Mouse (Mus musculus) myocyte (in vitro differentiated cells): ENCODE results near the gene Tmem203. TPM values are rescaled to one million over a fixed set of nuclear protein-coding genes. Genes with fewer than 3 reads are reported as not detected.

Experiments used
- H3K27me3 ChIP-seq: one replicate; pipeline ENCODE4 v1.6.1; 2011; ENCODE audit not compliant: control insufficient read depth, insufficient read depth, insufficient read length
- H3K36me3 ChIP-seq: one replicate; pipeline ENCODE4 v1.6.1; 2011; ENCODE audit not compliant: control insufficient read depth, insufficient read depth
- H3K4me2 ChIP-seq: one replicate; pipeline ENCODE4 v1.6.1; 2011; ENCODE audit warnings: low read depth, control low read depth
- H3K4me3 ChIP-seq: one replicate; pipeline ENCODE4 v1.5.1; 2011; ENCODE audit warnings: mild to moderate bottlenecking, control low read depth, moderate library complexity
- H3K79me2 ChIP-seq: one replicate; pipeline ENCODE4 v1.6.1; 2011; ENCODE audit not compliant: control insufficient read depth, insufficient read depth
- H3ac ChIP-seq: one replicate; pipeline ENCODE4 v1.6.1; 2011; ENCODE audit not compliant: control insufficient read depth, insufficient read length
- CEBPB ChIP-seq: IDR thresholded peaks from 2 replicates; pipeline ENCODE4 v1.6.1; 2011; ENCODE audit warnings: mild to moderate bottlenecking, moderate library complexity; ENCODE audit not compliant: poor library complexity, insufficient read depth, severe bottlenecking
- E2F4 ChIP-seq: IDR thresholded peaks from one replicate; pipeline ENCODE4 v1.6.1; 2011; ENCODE audit warnings: mild to moderate bottlenecking, control low read depth, moderate library complexity; ENCODE audit not compliant: insufficient read depth
- MAX ChIP-seq: IDR thresholded peaks from one replicate; pipeline ENCODE4 v1.6.1; 2011; ENCODE audit warnings: low read depth, mild to moderate bottlenecking, control low read depth
- MYOD1 ChIP-seq, 3 experiments: IDR thresholded peaks; one replicate each; pipeline ENCODE4 v1.6.1; 2011; ENCODE audit warnings: control low read depth in 2 of 3, low read depth in 2 of 3, mild to moderate bottlenecking in 2 of 3, moderate library complexity in 1 of 3; ENCODE audit not compliant: insufficient read length in 2 of 3, control insufficient read depth in 1 of 3
- MYOG ChIP-seq, 3 experiments: IDR thresholded peaks; one replicate each; pipeline ENCODE4 v1.6.1; 2011; ENCODE audit warnings: control low read depth in 2 of 3, low read depth in 2 of 3, mild to moderate bottlenecking in 2 of 3; ENCODE audit not compliant: insufficient read length in 2 of 3, control insufficient read depth in 1 of 3, insufficient read depth in 1 of 3
- POLR2A ChIP-seq: IDR thresholded peaks from one replicate; pipeline ENCODE4 v1.6.1; 2011; ENCODE audit warnings: low read depth, mild to moderate bottlenecking, control low read depth, moderate library complexity; ENCODE audit not compliant: insufficient read length
- POLR2AphosphoS2 ChIP-seq: IDR thresholded peaks from one replicate; pipeline ENCODE4 v1.6.1; 2011; ENCODE audit warnings: low read depth, control low read depth; ENCODE audit not compliant: insufficient read length
- REST ChIP-seq: IDR thresholded peaks from one replicate; pipeline ENCODE4 v1.6.1; 2011; ENCODE audit warnings: mild to moderate bottlenecking, control low read depth, moderate library complexity; ENCODE audit not compliant: insufficient read depth, insufficient read length
- SRF ChIP-seq: IDR thresholded peaks from one replicate; pipeline ENCODE4 v1.6.1; 2011; ENCODE audit warnings: low read depth; ENCODE audit not compliant: control insufficient read depth, insufficient read length
- TCF12 ChIP-seq: IDR thresholded peaks from one replicate; pipeline ENCODE4 v1.6.1; 2011; ENCODE audit warnings: mild to moderate bottlenecking, control low read depth; ENCODE audit not compliant: poor library complexity, insufficient read depth, severe bottlenecking
- TCF3 ChIP-seq: IDR thresholded peaks from one replicate; pipeline ENCODE4 v1.6.1; 2011; ENCODE audit warnings: low read depth, control low read depth; ENCODE audit not compliant: insufficient read length
- USF1 ChIP-seq: IDR thresholded peaks from one replicate; pipeline ENCODE4 v1.6.1; 2011; ENCODE audit warnings: low read depth, mild to moderate bottlenecking, control low read depth, moderate library complexity
- polyA plus RNA-seq: library from polyadenylated mRNA; unstranded; fragments of >200 nt; fragmentation: generic; extraction: Trizol; gene quantifications from one replicate; pipeline ENCODE4 v1.2.1, GENCODE M21; 2012; ENCODE audit warnings: missing spikeins

Gene Tmem203
- polyA plus RNA-seq, 1 experiment: 47.2 TPM

DNA sequence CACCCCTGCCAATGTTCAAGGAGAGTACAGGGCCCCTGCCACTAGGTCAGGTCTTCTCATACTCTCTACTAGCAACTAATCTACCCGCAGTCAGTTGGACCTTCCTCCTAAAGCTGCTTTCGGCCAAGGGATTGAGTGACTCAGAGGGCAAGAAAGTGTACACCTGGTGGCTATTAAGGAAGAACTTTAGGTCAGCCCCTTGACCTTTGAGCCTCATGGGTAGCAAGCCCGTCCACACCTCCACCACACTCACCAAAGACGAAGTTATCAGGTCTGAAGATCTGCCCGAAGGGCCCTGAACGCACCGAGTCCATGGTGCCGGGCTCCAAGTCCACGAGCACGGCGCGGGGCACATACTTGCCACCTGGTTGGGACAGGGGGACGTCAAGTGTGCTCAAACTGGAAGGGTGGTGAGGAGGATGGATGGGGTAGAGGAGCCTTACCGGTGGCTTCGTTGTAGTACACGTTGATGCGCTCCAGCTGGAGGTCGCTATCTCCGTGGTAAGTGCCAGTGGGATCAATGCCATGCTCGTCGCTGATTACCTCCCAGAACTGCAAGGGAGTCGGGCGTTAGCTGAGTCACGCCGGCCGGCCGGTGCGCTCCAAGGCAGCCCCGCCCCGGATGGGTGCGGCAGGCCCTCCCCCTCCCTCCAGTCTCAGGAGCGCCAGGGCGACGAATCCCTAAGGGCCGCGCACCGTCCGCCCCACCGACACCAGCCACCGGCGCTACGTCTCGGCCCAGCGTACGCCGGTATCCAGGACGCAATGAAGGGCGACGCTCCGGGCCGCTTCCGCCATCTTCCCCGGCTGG lies 31.4 kb upstream of the Tmem203 start:
- Histone ChIP-seq H3K79me2 (peaks cover 11% of the 10 kb centered on the region), H3K27me3 (no peaks in the 10 kb centered on the region), H3K4me3 (peak overlapping the region; percentile 99), H3K4me2 (peak overlapping the region; percentile 99), H3K36me3 (peaks cover 23% of the 10 kb centered on the region), H3ac (peak overlapping the region; percentile 59)
- TF ChIP-seq POLR2AphosphoS2 (peak; percentile 22), E2F4 (no peak), REST (no peak)

DNA sequence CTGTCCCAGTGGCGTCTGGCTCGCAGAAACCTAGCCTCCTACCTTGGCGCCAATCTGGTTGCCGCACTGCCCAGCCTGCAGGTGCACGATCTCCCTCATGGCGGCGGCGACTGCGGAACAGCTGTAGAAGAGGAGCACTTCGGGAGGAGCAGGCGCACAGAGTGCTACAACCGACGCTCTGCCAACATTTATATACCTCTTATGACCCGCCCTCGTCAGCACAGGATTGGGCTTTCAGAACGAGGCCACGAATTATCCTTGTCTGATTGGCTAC lies 30.8 kb upstream of the Tmem203 start, which contains the start of gene Tubb4b:
TSS of gene Tubb4b (minus strand) at position 211 of the 274 bp plus-strand sequence.
- Histone ChIP-seq H3ac (peak within 1 kb of the TSS; percentile 59), H3K36me3 (peaks cover 23% of the 10 kb centered on the region), H3K27me3 (no peaks in the 10 kb centered on the region), H3K4me2 (peak within 1 kb of the TSS; percentile 99), H3K79me2 (peaks cover 11% of the 10 kb centered on the region), H3K4me3 (peak within 1 kb of the TSS; percentile 99)
- TF ChIP-seq TCF3 (peak; percentile 31), REST (peak; percentile 51), SRF (no peak), MYOD1 (IDR thresholded peaks at IDR 0.05; ENCODE audit: control insufficient read depth in 1 of 3, insufficient read length in 2 of 3, low read depth in 2 of 3) (peak in 2 of 3 experiments; percentile 45 to 68), POLR2AphosphoS2 (peak; percentile 96), TCF12 (no peak), POLR2A (peak; percentile 89), E2F4 (no peak), MYOG (IDR thresholded peaks at IDR 0.05; ENCODE audit: control insufficient read depth in 1 of 3, insufficient read depth in 1 of 3, insufficient read length in 2 of 3, low read depth in 2 of 3) (peak in 2 of 3 experiments; percentile 25 to 71), CEBPB (no peak), USF1 (no peak), MAX (no peak)

DNA sequence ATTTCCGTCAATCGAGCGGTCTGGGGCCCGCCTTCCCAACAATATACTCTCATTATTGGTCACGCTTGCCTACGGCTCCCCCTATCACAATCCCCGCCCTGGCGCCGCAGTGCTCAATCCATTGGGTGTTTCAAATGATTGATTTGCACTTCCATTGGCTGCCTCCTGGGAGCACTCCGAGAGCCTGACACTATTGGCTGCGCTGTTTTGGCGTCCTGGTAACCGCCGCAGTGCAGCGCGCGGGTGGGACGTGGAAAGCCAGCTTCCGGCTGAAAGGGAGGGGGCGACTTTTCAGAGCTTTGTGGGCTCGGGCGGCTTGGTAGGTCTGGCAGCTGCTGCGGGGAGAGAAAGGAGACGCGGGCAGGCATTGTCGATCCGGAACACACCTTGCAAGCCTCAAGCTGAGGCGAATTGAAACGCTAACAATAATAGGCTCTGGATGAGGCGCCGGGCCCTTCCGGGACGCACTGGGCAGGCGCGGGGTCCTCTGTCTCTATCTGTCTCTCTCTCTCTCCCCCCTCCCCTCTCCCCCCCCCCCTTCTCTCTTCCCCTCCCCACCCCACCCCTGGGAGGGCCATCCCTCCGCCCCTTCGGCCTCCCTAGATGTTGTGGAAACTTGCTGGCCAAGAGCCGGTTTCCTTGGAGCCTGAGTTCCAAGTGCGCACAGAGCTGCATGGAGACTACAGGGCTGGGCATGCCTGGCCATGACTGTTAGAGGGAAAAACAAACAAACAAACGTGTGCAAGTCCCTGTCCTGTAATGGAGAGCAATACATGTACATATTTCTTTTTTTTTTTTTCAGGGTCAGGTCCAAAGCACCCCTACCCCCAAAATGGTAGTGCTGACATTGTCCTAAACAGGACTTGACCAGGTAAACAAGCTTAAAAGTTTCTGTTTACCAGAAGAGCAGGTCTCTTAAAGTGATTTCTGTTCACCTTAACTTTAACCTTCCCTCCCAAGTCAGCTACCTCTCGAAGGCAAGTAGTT lies 30.2 kb upstream of the Tmem203 start:
- H3K36me3 ChIP-seq: peaks cover 23% of the 10 kb centered on the region
- TF ChIP-seq TCF3 (no peak), E2F4 (peak; percentile 32), MYOG (IDR thresholded peaks at IDR 0.05; ENCODE audit: control insufficient read depth in 1 of 3, insufficient read depth in 1 of 3, insufficient read length in 2 of 3, low read depth in 2 of 3) (peak in 2 of 3 experiments; percentile 33 to 44), POLR2AphosphoS2 (peak; percentile 77), MYOD1 (IDR thresholded peaks at IDR 0.05; ENCODE audit: control insufficient read depth in 1 of 3, insufficient read length in 2 of 3, low read depth in 2 of 3) (peak in 2 of 3 experiments; percentile 45 to 54), SRF (no peak), CEBPB (no peak), POLR2A (peak; percentile 58)
- H3K79me2 ChIP-seq: peaks cover 11% of the 10 kb centered on the region
- peaks cover 3% of the 10 kb centered on the region for H3K27me3 ChIP-seq
- peak overlapping the region; percentile 99 for H3K4me3 ChIP-seq
- peak overlapping the region; percentile 76 for H3K4me2 ChIP-seq
- peak overlapping the region; percentile 59 for H3ac ChIP-seq

DNA sequence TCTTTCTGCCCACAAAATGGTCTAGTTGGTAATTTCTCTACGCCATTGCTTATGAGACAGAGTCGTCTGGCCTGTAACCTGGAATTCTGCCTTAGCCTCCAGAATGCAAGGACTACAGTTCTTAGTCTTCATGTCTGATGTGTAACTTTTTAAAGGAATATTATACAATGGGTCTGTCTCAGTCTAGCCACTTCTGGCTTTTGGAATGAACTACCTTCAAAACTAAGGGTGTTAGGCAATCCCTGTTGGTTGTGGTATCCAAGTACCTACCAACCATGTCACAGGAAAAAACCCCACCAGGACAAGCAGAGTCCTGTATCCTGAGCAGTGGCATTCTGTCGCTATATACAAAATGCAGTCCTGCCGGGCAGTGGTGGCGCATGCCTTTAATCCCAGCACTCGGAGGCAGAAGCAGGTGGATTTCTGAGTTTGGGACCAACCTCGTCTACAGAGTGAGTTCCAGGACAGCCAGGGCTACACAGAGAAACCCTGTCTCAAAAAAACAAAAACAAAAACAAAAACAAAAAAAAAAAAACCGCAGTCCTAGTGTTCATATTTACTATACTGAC lies 29.3 kb upstream of the Tmem203 start:
- TF ChIP-seq MAX (no peak), USF1 (no peak)
- H3ac ChIP-seq: no peak overlapping the region
- peak overlapping the region; percentile 76 for H3K4me2 ChIP-seq
- peak overlapping the region; percentile 99 for H3K4me3 ChIP-seq
- peaks cover 23% of the 10 kb centered on the region for H3K36me3 ChIP-seq
- peaks cover 11% of the 10 kb centered on the region for H3K79me2 ChIP-seq
- H3K27me3 ChIP-seq: peaks cover 11% of the 10 kb centered on the region

DNA sequence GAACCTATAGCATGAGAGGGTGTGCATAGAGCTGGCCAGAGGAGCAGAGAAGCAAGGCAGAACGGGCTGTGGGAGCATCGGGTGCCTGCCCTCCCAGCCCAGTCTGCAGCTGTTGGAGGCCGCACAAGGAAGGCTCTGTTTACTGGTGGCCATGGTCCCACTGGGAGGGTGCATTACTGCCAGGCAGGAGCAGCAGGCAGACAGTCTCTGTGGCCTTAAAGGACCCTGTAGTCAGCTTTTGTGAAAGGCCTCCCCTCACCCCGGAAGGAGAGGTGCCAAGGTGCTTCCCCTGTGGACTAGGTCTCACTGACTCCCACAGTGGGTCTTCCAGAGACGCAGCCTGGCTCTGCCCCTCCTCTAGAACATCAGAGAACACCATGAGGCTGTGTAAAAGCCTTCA lies 28.4 kb upstream of the Tmem203 start:
- Histone ChIP-seq H3K4me2 (peak overlapping the region; percentile 45), H3K4me3 (no peak overlapping the region), H3K79me2 (peaks cover 11% of the 10 kb centered on the region), H3K27me3 (peaks cover 21% of the 10 kb centered on the region), H3K36me3 (peaks cover 15% of the 10 kb centered on the region), H3ac (no peak overlapping the region)
- TF ChIP-seq SRF: no peak
- no peak for TF ChIP-seq TCF12
- no peak for TF ChIP-seq REST
- TF ChIP-seq MYOG (IDR thresholded peaks at IDR 0.05; ENCODE audit: control insufficient read depth in 1 of 3, insufficient read depth in 1 of 3, insufficient read length in 2 of 3, low read depth in 2 of 3): peak; percentile 70 to 97 (median 94)
- TF ChIP-seq E2F4: no peak
- peak; percentile 47 for TF ChIP-seq POLR2A
- peak; percentile 45 for TF ChIP-seq TCF3
- TF ChIP-seq MYOD1 (IDR thresholded peaks at IDR 0.05; ENCODE audit: control insufficient read depth in 1 of 3, insufficient read length in 2 of 3, low read depth in 2 of 3): peak in 2 of 3 experiments; percentile 91 to 92
